Mouse (Mus musculus) liver, postnatal 0 days (tissue): ENCODE results near the gene Fcrlb.

Experiments used
- CTCF ChIP-seq: sonication (generic); IDR thresholded peaks from 2 replicates; pipeline ENCODE4 v1.5.1; 2016; ENCODE audit warnings: antibody characterized with exemption, low read depth
- EP300 ChIP-seq: IDR thresholded peaks from 2 replicates; pipeline ENCODE4 v1.6.1; 2016; ENCODE audit warnings: antibody characterized with exemption, low read depth, mild to moderate bottlenecking

DNA sequence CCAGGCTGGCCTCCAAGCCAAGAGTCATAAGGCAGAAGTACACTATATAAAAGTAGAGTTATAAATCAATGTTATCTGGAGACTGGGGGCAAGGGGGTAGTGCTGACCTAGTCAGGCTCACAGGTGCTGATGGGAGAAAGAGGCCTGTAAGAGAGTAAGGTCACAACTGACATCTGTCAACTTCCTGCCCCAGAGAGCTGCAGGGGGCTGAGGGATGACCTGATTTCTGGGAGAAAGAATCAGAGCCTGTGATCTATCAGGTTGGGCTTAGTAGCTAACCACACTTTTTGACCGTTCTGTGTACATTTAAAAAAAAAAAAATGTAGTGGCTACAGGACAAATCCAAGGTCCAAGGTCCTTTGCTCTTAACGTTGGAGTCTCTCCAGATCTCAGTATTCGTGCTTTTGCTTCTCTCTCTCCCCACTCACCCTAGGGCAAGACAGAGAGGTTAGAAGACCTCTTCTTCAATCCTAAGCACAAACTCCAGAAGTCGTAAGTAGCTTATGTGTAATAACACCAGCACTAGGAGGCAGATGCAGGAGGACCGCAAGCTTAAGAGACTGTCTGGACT, 29.7 kb downstream of the Fcrlb start:
- no peak for TF ChIP-seq CTCF
- no peak for TF ChIP-seq EP300
